In the genomic region with DNA sequence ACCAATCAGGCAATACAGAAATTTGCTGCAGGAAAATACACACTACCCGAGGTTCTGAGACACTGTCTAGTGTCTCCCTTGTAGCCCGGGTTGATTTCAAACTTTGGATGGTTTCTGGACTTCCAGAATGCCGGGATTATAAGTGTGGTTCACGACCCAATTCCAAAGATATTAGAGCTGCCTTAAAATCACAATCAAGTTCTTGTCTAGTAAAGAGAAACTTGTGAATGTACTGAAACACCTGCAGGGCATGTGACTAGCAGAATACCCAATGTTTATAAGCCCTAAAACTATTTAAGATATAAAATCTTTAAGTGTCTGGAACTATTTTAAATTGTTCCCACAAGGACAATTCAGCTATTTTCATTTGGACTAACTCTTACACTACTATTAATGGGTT, we compare ENCODE assay signal across 7 mouse cellular contexts. TPM values are rescaled to one million over a fixed set of nuclear protein-coding genes. Genes with fewer than 3 reads are reported as not detected.
DNase-seq lines count a peak whose midpoint lies in the region; ATAC-seq lines count a peak whose summit lies in the region.

No protein-coding gene starts in this region.

- intact Hi-C loops in left cerebral cortex, postnatal 4 days (cut with DNase I): loop anchor here (10.0 kb wide), 1 partner anchor 163 kb away; a partner anchor contains a TSS

- peak overlapping the region; percentile 48 for H3K4me2 ChIP-seq in neural tube, embryonic 11.5 days (ENCODE audit: low read depth)
- H3K4me2 ChIP-seq in limb, embryonic 15.5 days: peak overlapping the region; percentile 51

- ATAC-seq in neural tube, embryonic 11.5 days (ENCODE audit: insufficient read depth, low FRiP score, low TSS enrichment): no peak
- no peak for ATAC-seq in limb, embryonic 15.5 days (ENCODE audit: insufficient number of reproducible peaks, low FRiP score, low TSS enrichment, low read depth)
- ATAC-seq in erythroid progenitor cell, adult 5-6 weeks (replicated peaks; ENCODE audit: low FRiP score, poor library complexity, severe bottlenecking): no peak
- no peak for ATAC-seq in activated CD4-positive, CD25-positive, alpha-beta regulatory T cell, adult 4 months

- H3K4me1 ChIP-seq in neural tube, embryonic 11.5 days (ENCODE audit: control insufficient read depth, insufficient read depth, low read length): peaks cover 12% of the 10 kb centered on the region; the same call in 1 of the 2 replicates
- peaks cover 54% of the 10 kb centered on the region for H3K4me1 ChIP-seq in forebrain, embryonic 10.5 days
- peaks cover 32% of the 10 kb centered on the region for H3K4me1 ChIP-seq in limb, embryonic 15.5 days

- H3K9me3 ChIP-seq in neural tube, embryonic 11.5 days (ENCODE audit: control insufficient read depth, low read length): no peaks in the 10 kb centered on the region
- no peaks in the 10 kb centered on the region for H3K9me3 ChIP-seq in forebrain, embryonic 10.5 days
- no peaks in the 10 kb centered on the region for H3K9me3 ChIP-seq in limb, embryonic 15.5 days

- 22% methylated on average over 4 of the region's 4 CpGs for WGBS in neural tube, embryonic 11.5 days
- WGBS in forebrain, embryonic 10.5 days: 15% methylated on average over 4 of the region's 4 CpGs
- WGBS in limb, embryonic 15.5 days: 2% methylated on average over 4 of the region's 4 CpGs

- H3K27me3 ChIP-seq in neural tube, embryonic 11.5 days (ENCODE audit: control insufficient read depth, insufficient read depth, low read length): no peaks in the 10 kb centered on the region
- no peaks in the 10 kb centered on the region for H3K27me3 ChIP-seq in forebrain, embryonic 10.5 days (ENCODE audit: poor library complexity, severe bottlenecking)
- no peaks in the 10 kb centered on the region for H3K27me3 ChIP-seq in limb, embryonic 15.5 days

- no peak for DNase-seq in neural tube, embryonic 11.5 days (ENCODE audit: low spot score)
- DNase-seq in neural tube, embryonic 10.5 days (ENCODE audit: extremely low spot score, low spot score): no peak
- no peak for DNase-seq in forebrain, embryonic 10.5 days (ENCODE audit: extremely low spot score, low spot score)
- DNase-seq in left cerebral cortex, postnatal 4 days: no peak

- no peaks in the 10 kb centered on the region for H3K36me3 ChIP-seq in neural tube, embryonic 11.5 days (ENCODE audit: control insufficient read depth, insufficient read depth, low read length)
- peaks cover 13% of the 10 kb centered on the region for H3K36me3 ChIP-seq in forebrain, embryonic 10.5 days (replicated peaks)
- H3K36me3 ChIP-seq in limb, embryonic 15.5 days: no peaks in the 10 kb centered on the region

- H3K9ac ChIP-seq in neural tube, embryonic 11.5 days (ENCODE audit: low read length): no peak overlapping the region; the same call in 1 of the 2 replicates
- H3K9ac ChIP-seq in limb, embryonic 15.5 days: no peak overlapping the region

- no peak overlapping the region for H3K27ac ChIP-seq in neural tube, embryonic 11.5 days (ENCODE audit: low read depth, low read length)
- no peak overlapping the region for H3K27ac ChIP-seq in forebrain, embryonic 10.5 days
- no peak overlapping the region for H3K27ac ChIP-seq in limb, embryonic 15.5 days

- H3K4me3 ChIP-seq in neural tube, embryonic 11.5 days (ENCODE audit: low read depth, low read length): peak overlapping the region; percentile 97
- peak overlapping the region; percentile 91 for H3K4me3 ChIP-seq in forebrain, embryonic 10.5 days
- peak overlapping the region; percentile 97 for H3K4me3 ChIP-seq in limb, embryonic 15.5 days

RNA-seq across cellular contexts. Expression of a gene that starts 1.6 kb away (rescaled TPM):
- polyA plus RNA-seq in neural tube, embryonic 11.5 days (2014; fragmentation: Nextera tagmentation; extraction: Ambion mirVana): 248 and 259 TPM in 2 replicates
- polyA plus RNA-seq in forebrain, embryonic 10.5 days (2016; fragmentation: Nextera tagmentation; extraction: Ambion mirVana): 159 and 174 TPM in 2 replicates
- 171 and 181 TPM in 2 replicates for polyA plus RNA-seq in limb, embryonic 15.5 days (2015; fragmentation: Nextera tagmentation; extraction: Ambion mirVana)
- total RNA-seq in erythroid progenitor cell, adult 5-6 weeks (2015; ENCODE audit: low replicate concordance): 39.3 and 51.6 TPM in 2 replicates
- 30.6 and 32.3 TPM in 2 replicates for total RNA-seq in erythroid progenitor cell, adult 5-6 weeks (2017; ENCODE audit: low replicate concordance)
- total RNA-seq in left cerebral cortex, postnatal 4 days (2021): 100 to 1,000 TPM; 167 to 168 TPM
- polyA plus RNA-seq in activated CD4-positive, CD25-positive, alpha-beta regulatory T cell, adult 4 months (2017; shearing (Covaris generic)): 10 to 100 TPM; 23.3 to 44.9 TPM

RNA-seq across cellular contexts. Expression of a gene that starts 30.2 kb away (rescaled TPM):
- polyA plus RNA-seq in neural tube, embryonic 11.5 days (2014; fragmentation: Nextera tagmentation; extraction: Ambion mirVana): 0.12 TPM in 1 of 2 replicates, not detected in the other
- polyA plus RNA-seq in forebrain, embryonic 10.5 days (2016; fragmentation: Nextera tagmentation; extraction: Ambion mirVana): not detected in 2 replicates
- polyA plus RNA-seq in limb, embryonic 15.5 days (2015; fragmentation: Nextera tagmentation; extraction: Ambion mirVana): 0.08 TPM in 1 of 2 replicates, not detected in the other
- not detected in 2 replicates for total RNA-seq in erythroid progenitor cell, adult 5-6 weeks (2015; ENCODE audit: low replicate concordance)
- not detected in 2 replicates for total RNA-seq in erythroid progenitor cell, adult 5-6 weeks (2017; ENCODE audit: low replicate concordance)
- under 1 TPM; 0.28 to 0.44 TPM for total RNA-seq in left cerebral cortex, postnatal 4 days (2021)
- polyA plus RNA-seq in activated CD4-positive, CD25-positive, alpha-beta regulatory T cell, adult 4 months (2017; shearing (Covaris generic)): not detected
